Mouse (Mus musculus) frontal cortex, adult (tissue): ENCODE data around the gene Chrna7.

Source experiments
- ATAC-seq: cut with Nextera tagmentation; 2 replicates; pipeline ENCODE4 v1.9.2; 2017; ENCODE audit warnings: mild to moderate bottlenecking, moderate library complexity, mixed read lengths; ENCODE audit not compliant: low TSS enrichment

Chrna7 gene

DNA sequence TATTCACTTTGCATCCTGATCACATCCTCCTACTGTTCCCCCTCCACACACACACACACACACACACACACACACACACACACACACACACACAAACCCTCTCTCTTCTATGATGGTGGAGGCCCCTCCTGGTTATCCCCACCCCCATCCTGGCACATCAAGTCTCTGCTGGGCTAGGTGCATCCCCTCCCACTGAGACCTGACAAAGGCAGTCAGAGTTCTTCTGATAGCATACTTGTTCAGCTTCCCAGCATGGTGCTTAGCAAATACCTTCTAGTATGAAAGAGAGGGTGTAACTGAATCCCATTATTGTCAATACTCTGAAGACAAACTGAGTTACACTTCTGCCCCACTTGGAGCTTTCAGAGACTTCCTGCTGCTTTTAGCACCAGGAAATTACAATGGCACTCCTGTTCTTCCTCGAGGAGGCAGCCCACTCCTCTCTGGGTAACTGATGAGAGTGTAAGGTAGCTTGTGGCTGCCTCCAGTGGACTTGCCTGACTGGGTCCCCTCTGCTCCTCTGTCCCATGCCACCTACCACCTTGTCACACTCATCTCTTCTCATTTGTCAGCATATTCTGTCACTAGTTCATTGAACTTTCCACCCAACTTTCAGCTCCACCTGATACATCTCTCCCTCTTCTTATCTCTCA, 127.9 kb downstream of the Chrna7 start:
- ATAC-seq: no peak

DNA sequence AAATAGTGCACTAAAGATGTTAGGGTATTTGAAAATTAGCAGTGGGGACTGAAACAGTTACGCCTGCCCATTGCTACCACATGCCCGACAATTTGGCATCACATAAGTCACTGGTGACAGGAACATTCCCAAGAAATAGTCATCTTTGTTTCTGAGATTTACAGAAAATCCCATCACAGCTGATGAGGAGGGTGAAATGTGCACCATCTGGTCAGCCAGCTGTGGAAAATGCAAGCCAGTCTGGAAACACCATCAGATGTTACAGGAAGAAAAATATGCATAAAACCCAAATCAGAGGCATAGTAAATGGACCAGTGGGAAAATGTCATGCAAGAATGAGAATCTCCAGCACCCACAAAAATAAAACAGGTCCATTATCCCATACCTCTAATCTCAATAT, 151.4 kb downstream of the Chrna7 start:
- no peak for ATAC-seq
